Mouse (Mus musculus) ES-E14 (cell line): ENCODE data around the gene Trio. TPM values are rescaled to one million over a fixed set of nuclear protein-coding genes. Genes with fewer than 3 reads are reported as not detected.

Source experiments
- DNase-seq: peaks from one replicate; pipeline ENCODE4 v3.0.0-alpha.2; 2013; ENCODE audit warnings: low read depth, low spot score
- H3K27ac ChIP-seq: 2 replicates; pipeline ENCODE4 v1.5.1; 2012; ENCODE audit warnings: low read depth, mild to moderate bottlenecking, low read length, moderate library complexity, mixed read lengths; ENCODE audit not compliant: poor library complexity, insufficient read depth, severe bottlenecking
- H3K36me3 ChIP-seq: 2 replicates; pipeline ENCODE4 v1.6.1; 2012; ENCODE audit warnings: mild to moderate bottlenecking, low read length, moderate library complexity, mixed read lengths; ENCODE audit not compliant: control insufficient read depth, poor library complexity, insufficient read depth, severe bottlenecking
- H3K4me1 ChIP-seq, 2 experiments: fragments of 150-350 bp in 1 of 2; sonication (generic) in 1 of 2; 2 replicates each; pipeline ENCODE4 v1.6.1; 2012; ENCODE audit warnings: low read length in 2 of 2, mild to moderate bottlenecking in 1 of 2, mixed read lengths in 1 of 2; ENCODE audit not compliant: control insufficient read depth in 2 of 2, insufficient read depth in 2 of 2, poor library complexity in 1 of 2
- H3K4me3 ChIP-seq, 2 experiments: fragments of 150-350 bp in 1 of 2; sonication (generic) in 1 of 2; 2 replicates each; pipeline ENCODE4 v1.5.1; 2012; ENCODE audit warnings: low read length in 2 of 2, low read depth in 1 of 2, mild to moderate bottlenecking in 1 of 2, mixed read lengths in 1 of 2; ENCODE audit not compliant: insufficient read depth in 1 of 2, poor library complexity in 1 of 2, severe bottlenecking in 1 of 2
- H3K9ac ChIP-seq: 2 replicates; pipeline ENCODE4 v1.6.1; 2012; ENCODE audit warnings: low read depth, mild to moderate bottlenecking, low read length, mixed read lengths; ENCODE audit not compliant: poor library complexity, insufficient read depth, severe bottlenecking
- H3K9me3 ChIP-seq: fragments of 150-350 bp; sonication (generic); 2 replicates; pipeline ENCODE4 v1.6.1; 2012; ENCODE audit warnings: low read depth, mild to moderate bottlenecking, low read length; ENCODE audit not compliant: control insufficient read depth, insufficient read depth
- CHD2 ChIP-seq: IDR thresholded peaks from 2 replicates; pipeline ENCODE4 v1.6.1; 2014; ENCODE audit warnings: mild to moderate bottlenecking, low read depth, low read length, inconsistent platforms
- HCFC1 ChIP-seq: IDR thresholded peaks from 2 replicates; pipeline ENCODE4 v1.6.1; 2012; ENCODE audit warnings: low read length, inconsistent platforms, borderline replicate concordance; ENCODE audit not compliant: insufficient read depth
- MAFK ChIP-seq: IDR thresholded peaks from 2 replicates; pipeline ENCODE4 v1.6.1; 2014; ENCODE audit warnings: mild to moderate bottlenecking, low read depth, low read length, inconsistent platforms; ENCODE audit not compliant: insufficient read depth
- ZC3H11A ChIP-seq: IDR thresholded peaks from 2 replicates; pipeline ENCODE4 v1.6.1; 2012; ENCODE audit warnings: low read depth, mild to moderate bottlenecking, inconsistent platforms, low read length, borderline replicate concordance
- ZNF384 ChIP-seq: IDR thresholded peaks from 2 replicates; pipeline ENCODE4 v1.6.1; 2012; ENCODE audit warnings: low read depth, low read length, inconsistent platforms
- in situ Hi-C, 2 experiments: fragments of 600-800 bp; cut with MboI; formaldehyde crosslinking; loops; one replicate each; pipeline ENCODE4 v1.15.1; 2025; ENCODE audit warnings: low sequenced_read_pairs in 2 of 2, inconsistent platforms in 1 of 2; ENCODE audit not compliant: unreplicated experiment in 2 of 2
- total RNA-seq: library from RNA; depleted of rRNA; stranded (reverse); fragments of 300-350 nt; gene quantifications from 2 replicates; pipeline ENCODE4 v1.2.3, GENCODE M21; 2012

Gene Trio
- total RNA-seq, 1 experiment = 34.4 TPM

DNA sequence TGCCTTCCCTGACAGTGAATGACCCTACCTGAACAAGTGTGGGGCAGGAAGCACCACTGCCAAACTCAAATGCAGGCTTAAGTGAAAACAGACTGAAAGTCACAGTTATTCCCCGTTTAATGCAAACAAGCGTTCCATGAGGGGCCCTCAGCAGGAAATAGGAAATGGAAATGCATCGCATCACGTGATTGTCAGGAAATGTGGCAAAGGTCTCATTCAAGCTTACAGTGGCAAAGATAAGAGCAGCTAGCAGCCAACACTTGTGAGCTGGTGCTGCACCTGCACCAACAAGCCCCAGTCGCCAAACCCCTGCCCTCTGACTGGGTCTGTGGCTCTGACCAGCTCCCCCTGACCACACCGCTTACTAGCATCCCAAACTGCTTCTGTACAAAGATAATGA lies 138.7 kb downstream of the Trio start:
- DNase-seq = no peak
- no peak overlapping the region for H3K27ac ChIP-seq
- in situ Hi-C loops = no loop called here
- TF ChIP-seq ZC3H11A (no peak), MAFK (no peak), HCFC1 (no peak), ZNF384 (no peak), CHD2 (no peak)
- H3K4me1 ChIP-seq = peaks cover 0 to 10% of the 10 kb centered on the region in 2 experiments; a peak in 1 of 4 replicates
- no peak overlapping the region for H3K9ac ChIP-seq
- no peak overlapping the region for H3K4me3 ChIP-seq
- no peaks in the 10 kb centered on the region for H3K9me3 ChIP-seq
- peaks cover 5% of the 10 kb centered on the region; the same call in 1 of the 2 replicates for H3K36me3 ChIP-seq

DNA sequence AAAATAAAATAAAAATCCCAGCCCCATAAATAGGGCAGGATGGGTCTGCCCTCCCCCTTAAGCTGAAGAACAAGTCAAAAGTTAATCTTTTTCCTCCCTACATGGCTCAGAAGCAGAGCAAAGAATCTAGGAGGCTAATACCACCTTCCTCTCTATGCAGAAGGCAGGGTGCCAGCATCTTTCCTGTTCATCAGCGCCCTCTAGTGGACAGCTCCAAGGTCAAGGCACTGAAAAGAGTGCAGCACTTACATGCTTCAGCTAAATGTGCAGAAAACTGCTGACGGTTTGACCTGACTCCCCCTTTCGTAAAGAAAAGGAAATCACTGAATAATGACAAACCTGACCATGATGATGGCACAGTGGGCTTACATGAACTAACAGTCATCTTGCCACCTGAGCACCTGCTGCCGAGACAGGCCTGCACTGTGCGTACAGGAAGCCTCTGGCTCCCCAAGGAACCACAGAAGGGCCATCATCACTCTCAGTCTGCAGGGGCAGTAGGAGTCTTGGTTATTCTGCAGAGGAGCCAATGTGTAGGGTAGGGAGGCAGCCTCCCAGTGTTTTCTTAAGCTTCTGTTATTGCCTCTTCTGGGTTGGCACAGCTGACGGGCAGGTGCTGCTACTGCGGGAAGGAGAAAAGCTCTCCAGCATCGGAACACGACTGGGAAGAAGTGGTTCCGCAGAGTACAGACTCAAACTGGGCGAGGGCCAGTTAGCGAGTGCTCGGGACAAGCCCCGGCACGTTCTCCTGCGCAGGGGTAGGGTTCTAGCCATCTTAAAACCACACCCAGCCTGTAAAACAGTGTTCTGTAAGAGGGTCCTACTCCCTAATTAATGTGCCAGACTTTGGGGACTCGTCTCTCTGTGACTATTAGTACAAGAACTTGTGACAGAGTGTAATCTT lies 141.0 kb downstream of the Trio start:
- peaks cover 0 to 10% of the 10 kb centered on the region in 2 experiments; a peak in 1 of 4 replicates for H3K4me1 ChIP-seq
- H3K9me3 ChIP-seq = no peaks in the 10 kb centered on the region
- peak; percentile 75 for DNase-seq
- TF ChIP-seq ZC3H11A = no peak
- TF ChIP-seq CHD2 = no peak
- no peak for TF ChIP-seq HCFC1
- no peak for TF ChIP-seq ZNF384
- no peak for TF ChIP-seq MAFK
- peaks cover 4% of the 10 kb centered on the region; the same call in 1 of the 2 replicates for H3K36me3 ChIP-seq
- peak overlapping the region; percentile 56 for H3K27ac ChIP-seq
- in situ Hi-C loops = no loop called here
- peak overlapping the region; percentile 42; the same call in 1 of the 2 replicates for H3K9ac ChIP-seq
- H3K4me3 ChIP-seq = peak overlapping the region; percentile 25 to 40; a peak in 3 of 4 replicates

DNA sequence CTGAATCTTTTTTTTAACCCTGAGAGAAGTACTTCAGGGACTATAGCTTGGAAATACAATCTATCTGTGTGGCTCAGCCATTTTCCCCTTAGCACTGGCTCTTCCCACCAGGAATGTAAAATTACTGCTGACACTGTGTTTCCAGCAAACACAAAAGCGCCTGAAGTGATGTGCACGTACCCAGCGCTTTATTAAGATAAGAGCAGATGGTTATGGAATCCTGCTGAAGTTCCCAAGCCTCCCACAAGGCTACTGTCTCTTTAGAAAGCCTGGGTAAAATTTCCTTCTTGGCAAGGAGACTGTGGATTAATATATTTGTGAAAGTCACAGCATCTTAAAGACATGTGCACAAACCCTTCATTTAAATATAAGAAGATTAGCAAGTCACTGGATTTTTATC lies 141.8 kb downstream of the Trio start:
- in situ Hi-C loops = no loop called here
- Histone ChIP-seq H3K36me3 (peaks cover 2% of the 10 kb centered on the region; the same call in 1 of the 2 replicates), H3K27ac (no peak overlapping the region), H3K9me3 (no peaks in the 10 kb centered on the region), H3K4me1 (peaks cover 0 to 7% of the 10 kb centered on the region in 2 experiments; a peak in 1 of 4 replicates), H3K4me3 (no peak overlapping the region), H3K9ac (no peak overlapping the region)
- TF ChIP-seq CHD2 (no peak), HCFC1 (no peak), ZC3H11A (no peak), ZNF384 (no peak), MAFK (no peak)
- no peak for DNase-seq

DNA sequence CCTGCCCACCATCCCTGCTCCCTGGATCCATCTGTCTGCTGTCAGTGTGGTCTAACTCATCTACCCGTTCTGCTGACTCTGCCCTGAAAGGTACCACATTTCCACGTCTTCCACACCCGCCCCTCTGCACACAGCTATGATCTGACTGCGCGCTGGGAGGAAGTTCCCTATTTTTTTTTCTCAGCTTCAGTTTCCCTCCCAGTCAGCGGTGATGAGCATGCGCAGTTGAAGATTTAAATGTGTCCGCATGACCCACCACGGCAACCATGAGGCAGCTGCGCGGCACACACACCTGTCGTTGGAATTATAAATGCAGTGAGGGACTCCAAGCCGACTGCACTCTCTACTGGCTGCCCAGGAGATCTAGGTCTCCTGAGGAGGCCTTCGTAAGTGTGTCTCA lies 142.8 kb downstream of the Trio start:
- Histone ChIP-seq H3K4me3 (no peak overlapping the region), H3K27ac (no peak overlapping the region), H3K36me3 (peaks cover 2% of the 10 kb centered on the region; the same call in 1 of the 2 replicates), H3K4me1 (peaks cover 0 to 7% of the 10 kb centered on the region in 2 experiments; a peak in 1 of 4 replicates), H3K9ac (no peak overlapping the region), H3K9me3 (no peaks in the 10 kb centered on the region)
- in situ Hi-C loops = no loop called here
- TF ChIP-seq ZC3H11A (no peak), CHD2 (no peak), ZNF384 (no peak), HCFC1 (no peak), MAFK (no peak)
- no peak for DNase-seq
